Mouse (Mus musculus) CD8-positive naive resting alpha-beta T cell, adult 2 months (primary cell): ENCODE results near the gene Nkx6-1.

Source experiments
- DNase-seq, 2 experiments: peaks; one replicate each; pipeline ENCODE4 v3.0.0; 2022; ENCODE audit warnings: low read depth in 2 of 2, low spot score in 2 of 2

The Nkx6-1 gene

DNA sequence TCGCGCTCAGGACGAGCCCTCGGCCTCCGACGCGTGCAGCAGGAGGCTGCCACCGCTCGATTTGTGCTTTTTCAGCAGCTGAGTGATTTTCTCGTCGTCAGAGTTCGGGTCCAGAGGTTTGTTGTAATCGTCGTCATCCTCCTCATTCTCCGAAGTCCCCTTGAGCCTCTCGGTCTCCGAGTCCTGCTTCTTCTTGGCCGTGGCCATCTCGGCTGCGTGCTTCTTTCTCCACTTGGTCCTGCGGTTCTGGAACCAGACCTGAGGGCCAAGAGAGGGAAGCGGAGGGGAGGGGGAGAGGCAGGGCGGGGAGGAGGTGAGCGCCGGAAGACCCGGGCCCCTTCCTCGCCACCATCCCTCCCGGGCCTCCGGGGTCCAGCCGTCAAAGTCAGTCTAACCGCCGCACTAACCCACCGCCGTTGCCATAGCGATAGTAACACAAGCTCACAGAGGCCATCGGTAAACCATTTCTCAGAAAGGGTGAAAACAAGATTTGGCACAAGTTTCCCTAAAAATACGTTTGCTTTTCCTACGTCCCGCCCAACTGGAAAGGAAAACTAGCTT lies 5.3 kb downstream of the Nkx6-1 start:
- no peak for DNase-seq

DNA sequence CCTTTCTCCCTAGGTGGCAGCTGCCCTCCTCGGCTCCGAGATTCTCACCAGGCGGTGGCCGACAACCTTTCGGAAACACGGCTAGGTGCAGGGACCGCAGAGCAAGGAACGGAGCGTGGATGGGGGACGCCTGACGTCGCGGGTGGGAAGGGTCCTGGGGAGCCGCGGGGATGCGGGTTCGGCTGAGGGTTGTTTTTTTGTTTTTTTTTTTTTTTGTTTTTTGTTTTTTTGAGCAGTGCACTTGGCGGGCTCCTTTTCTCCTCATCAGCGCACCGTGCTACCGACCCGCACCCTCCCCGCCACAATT lies 5.9 kb downstream of the Nkx6-1 start:
- no peak for DNase-seq

DNA sequence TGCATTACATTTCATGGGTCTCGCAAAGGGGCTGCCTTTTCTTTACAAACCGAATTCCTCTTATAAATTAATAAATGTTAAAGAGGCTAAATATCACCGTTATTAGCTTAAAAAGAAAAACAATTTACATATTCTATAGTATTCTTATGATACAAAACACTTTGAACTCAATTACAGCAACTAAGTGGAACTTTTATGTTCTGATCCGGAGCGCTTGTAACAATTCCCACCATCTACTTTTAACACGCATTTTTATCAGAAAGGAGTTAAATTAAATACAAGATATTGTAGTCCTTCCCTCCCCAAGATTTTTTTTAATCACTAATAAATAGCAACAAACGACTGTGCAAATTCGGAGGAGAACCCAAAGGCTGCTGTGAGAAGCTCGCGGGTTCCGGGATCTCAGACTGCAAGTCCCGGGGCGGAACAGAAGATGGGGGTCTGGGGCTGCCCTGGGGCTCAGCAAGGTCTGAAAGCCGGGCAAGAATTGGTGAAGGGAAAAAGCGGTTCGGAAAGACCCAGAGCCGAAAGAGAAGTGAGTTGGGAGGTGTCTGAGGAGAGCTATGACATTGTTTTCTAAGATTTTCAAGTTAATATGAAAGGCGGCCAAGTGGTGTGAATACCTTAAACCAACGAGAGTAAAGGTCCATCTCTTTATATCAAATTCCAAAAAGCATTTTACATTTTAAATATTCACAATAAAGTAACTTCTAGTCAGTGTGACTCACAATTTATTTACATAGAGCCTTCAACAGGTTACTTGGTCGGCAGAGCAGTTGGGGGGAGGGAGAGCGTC lies 6.4 kb downstream of the Nkx6-1 start:
- DNase-seq, result no peak

DNA sequence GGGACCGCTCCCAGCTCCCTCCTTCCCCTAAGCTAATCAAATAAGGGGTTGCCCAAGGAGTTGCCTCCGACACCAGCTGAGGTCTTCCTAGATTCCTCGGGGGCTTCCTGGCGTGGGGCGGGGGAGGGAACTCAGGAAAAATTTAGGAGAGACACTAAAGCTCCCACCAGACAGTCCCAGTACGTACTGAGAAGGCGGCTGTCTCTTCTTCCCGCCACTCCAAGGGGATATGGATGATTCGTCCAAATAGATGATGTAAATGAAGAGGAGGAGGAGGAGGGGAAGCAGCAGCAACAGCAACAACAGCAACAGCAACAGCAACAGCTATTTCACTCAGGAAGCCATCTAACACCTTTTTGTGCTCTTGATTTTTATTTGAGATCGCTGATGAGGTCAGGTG lies 7.1 kb downstream of the Nkx6-1 start:
- DNase-seq, result no peak

DNA sequence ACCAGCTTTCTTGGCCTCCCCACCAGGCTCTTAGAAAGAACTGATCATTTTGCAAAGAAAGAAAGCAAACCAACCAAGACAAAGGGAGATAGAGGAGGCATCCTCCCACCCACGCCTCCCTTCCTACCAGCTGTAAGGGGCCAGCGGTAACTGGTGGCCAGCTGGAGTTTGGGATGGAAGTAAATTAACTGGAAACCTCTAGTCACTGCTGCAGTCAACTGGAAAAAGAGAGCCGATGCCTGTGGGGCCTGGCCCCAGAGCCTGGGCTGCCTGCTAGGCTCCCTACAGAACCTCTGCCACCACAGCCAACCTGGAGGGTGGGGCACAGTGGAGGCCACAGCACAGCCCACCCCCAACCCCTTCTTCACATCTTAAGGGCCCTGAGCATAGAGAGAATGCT lies 8.7 kb downstream of the Nkx6-1 start:
- DNase-seq, result no peak

DNA sequence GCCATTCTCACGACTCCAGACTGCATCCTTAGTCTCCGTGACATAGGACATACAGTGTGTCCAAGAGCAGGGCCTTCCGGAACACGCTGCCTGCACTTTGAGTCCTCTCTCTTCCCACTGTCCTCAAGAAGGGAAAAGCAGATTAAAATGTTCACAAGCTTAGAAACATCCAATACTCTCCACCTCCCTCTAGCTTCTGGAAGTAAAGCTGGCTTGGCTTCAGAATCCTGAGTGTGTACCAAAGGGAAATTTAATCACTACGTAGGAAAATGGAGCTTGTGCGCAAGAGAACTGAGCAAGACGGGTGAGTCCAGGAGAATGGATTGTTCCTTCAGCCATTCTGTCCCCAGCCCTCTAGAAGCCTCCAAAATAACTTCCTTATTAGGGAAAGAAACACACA lies 9.4 kb downstream of the Nkx6-1 start:
- DNase-seq, result no peak

DNA sequence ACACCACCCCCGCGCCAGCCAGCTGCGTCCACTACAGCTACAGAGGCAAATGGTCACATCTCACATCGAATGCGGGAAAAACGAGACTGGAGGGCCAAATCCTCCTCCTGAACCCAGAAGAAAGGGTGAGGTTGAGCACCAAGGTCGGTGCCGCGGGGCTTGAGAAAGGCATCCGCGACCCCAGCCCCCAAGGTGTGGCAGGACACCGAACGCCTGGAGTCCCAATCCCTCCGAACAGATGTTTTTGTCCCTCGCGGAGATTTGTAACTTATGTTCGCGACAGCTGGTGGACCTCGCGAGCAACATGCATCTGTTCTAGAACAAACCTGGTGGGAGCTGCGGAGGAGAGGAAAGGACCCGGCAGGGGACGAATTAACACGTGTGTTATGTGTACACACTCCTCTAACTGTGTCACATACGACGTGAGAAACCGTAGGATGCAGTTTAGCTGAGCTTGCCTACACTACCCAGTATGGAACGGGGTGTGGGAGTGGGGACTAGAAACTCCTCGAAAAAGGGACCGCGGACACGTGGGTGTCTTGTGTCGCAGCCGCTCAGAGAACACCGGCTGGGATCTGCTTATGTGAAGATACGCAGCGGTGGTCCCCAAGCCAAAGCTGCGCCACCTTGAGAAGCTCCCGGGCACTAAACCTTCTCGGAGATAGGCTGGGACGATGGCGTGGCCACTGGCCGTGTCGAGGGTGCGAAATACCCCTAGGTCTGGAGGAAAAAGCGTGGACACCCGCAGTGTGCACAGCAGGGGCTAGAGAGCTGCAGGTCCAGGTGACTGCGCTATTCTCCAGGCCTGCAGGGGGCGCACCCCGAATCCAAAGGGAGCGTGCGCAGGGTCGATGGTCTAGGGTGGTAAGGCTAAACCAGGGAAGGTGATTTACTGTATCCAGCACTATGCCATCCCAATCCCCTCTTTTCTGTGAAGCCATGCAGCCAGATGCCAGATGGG lies 16.8 kb downstream of the Nkx6-1 start:
- DNase-seq, result no peak

DNA sequence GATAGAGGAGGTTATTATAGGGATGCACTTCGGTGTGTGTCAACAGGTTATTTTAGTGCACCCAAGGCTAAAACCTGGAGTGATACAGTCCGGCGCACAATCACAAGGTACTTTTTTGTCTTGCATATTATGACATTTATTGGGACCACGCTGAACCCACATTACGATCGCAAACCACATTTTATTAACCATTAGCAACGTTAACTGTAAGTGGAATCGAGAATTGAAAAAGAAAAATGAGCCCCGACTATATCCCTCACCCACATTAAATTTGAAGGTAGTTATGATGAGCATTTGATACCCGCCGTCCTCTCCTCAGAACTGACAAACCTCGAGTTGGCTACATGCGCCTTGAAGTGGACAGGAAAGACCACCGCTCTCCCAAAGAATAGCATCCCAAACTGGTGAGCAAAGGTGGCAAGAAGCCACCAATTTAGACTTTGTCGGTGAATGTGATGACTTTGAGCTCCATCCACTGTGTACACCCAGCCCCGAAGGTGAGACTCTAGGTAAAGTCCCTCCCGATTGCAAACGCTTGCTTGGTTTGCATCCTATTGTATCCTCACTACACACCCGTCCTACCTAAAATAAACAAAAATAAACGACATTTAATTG lies 17.7 kb downstream of the Nkx6-1 start:
- no peak for DNase-seq

DNA sequence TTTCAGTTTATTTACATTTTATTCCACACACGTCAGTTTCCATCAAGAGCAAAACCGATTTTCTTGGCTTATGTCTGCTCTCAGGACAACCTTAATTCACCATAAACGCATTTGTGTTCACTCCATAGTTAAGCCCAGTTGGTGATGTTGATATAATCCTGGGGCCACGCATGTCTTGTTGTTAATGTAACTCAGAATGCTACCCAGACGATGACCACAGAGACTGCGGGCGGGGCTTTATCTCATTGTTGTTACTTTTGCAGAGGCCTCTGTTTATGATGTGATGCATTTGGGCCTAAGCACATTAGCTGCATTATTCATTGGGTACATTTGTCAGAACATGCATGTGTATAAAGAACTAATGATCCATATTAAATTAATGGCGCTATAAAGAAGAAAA lies 19.7 kb downstream of the Nkx6-1 start:
- DNase-seq, result no peak

DNA sequence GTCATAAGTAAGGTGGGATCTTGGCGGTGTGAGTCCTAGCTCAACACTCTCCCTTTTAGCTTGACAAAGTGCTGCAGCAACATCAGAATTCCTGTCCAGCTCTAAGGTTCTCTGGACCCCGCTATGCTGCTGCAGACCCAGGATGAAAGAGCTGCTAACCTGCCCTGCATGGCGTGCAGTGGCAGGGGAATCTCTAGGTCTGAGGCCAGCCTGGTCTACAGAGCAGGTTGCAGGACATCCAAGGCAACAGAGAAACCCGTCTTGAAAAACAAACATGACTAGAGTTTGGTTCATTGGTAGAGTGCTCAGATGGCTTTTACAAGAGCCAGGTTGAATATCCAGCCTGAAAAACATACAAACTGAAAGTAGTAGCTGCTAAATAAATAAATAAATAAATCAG lies 26.7 kb downstream of the Nkx6-1 start:
- no peak for DNase-seq
